Mouse (Mus musculus) stomach, postnatal 0 days (tissue): ENCODE results near the gene Isy1.

ENCODE experiments used
- CTCF ChIP-seq: IDR thresholded peaks from 2 replicates; pipeline ENCODE4 v1.5.1; 2016; ENCODE audit warnings: antibody characterized with exemption, low read depth, mild to moderate bottlenecking, moderate library complexity
- EP300 ChIP-seq: optimal IDR thresholded peaks from 2 replicates; pipeline ENCODE3; 2016; ENCODE audit warnings: antibody characterized with exemption

DNA sequence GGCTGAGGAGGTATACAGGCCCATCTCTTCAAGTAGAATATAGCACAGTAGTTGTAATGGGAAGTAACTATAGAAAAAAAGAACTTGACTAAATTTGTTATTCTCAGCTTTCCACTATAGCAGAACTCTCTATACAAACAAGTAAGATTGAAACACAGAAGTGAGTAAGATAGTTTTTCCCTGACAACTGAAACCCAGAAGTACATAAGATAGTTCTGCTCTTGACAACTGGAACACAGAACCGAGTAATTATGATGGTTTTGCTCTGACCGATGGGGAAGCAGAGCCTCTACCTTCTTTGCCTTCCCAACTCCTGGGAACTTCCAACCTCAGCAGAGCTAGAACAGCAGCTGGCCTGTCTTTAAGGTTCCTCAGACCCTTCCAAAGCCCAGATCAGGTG lies 29.5 kb downstream of the Isy1 start:
- no peak for TF ChIP-seq CTCF
- no peak for TF ChIP-seq EP300
